ENCODE assay signal across 8 mouse cellular contexts in the genomic region with DNA sequence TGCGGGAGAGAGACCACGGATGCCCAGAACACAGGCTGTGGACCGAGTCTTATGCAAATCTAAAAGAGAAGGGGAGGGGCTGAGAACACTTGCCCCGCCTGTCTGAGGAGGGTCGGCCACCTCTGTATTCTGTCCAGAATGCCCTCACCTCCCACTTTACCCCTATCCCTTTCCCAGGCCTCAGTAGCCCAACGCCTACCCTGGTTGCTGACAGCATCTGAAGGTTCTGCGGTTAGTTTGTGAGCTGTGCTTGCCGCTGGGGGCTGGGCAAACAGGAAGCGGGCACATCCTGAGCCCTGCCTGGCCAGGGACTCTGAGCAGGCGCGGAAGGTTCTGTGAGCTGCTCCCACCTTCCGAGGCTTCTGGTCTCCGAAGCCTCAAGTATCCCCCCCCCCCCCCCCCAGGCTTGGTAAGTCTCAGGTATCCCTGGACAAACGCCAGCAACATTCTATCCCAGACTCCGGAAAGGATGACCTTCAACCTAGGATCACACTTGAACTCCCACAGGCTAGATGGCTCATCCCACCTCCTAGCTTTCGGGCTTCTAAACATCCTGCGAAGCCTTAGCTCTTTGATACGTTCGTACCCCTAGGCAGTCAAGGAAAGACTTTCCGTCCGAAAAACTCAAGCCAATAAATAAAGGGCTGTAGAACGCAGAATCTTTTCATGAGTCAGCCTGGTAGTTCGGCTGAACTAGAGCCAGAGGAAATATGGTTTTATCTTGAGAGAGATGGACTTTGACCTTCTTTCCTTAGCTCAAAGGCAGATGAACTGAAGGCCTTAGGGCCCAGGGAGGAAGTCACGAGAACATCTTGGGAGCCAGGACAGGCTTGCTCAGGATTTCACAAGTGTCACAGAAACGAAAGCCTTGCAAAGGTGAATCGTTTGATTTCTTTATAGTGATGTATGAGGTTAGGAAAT. TPM values are rescaled to one million over a fixed set of nuclear protein-coding genes. Genes with fewer than 3 reads are reported as not detected.
DNase-seq lines count a peak whose midpoint lies in the region; ATAC-seq and TF ChIP-seq lines count a peak whose summit lies in the region.

No protein-coding gene starts in this region.

- H3K9me3 ChIP-seq in neural tube, embryonic 12.5 days, result no peaks in the 10 kb centered on the region
- H3K9me3 ChIP-seq in heart, embryonic 14.5 days (ENCODE audit: control insufficient read depth, low read length), result no peaks in the 10 kb centered on the region
- no peaks in the 10 kb centered on the region for H3K9me3 ChIP-seq in limb, embryonic 11.5 days (ENCODE audit: control insufficient read depth, low read length)
- no peaks in the 10 kb centered on the region for H3K9me3 ChIP-seq in midbrain, embryonic 13.5 days

- ATAC-seq in neural tube, embryonic 12.5 days (ENCODE audit: low FRiP score, low read depth), result no peak
- no peak for ATAC-seq in heart, embryonic 14.5 days (ENCODE audit: insufficient number of reproducible peaks, insufficient read depth, low FRiP score, low read depth)
- no peak for ATAC-seq in limb, embryonic 11.5 days (ENCODE audit: insufficient number of reproducible peaks, low FRiP score, low TSS enrichment, low read depth)
- ATAC-seq in midbrain, embryonic 13.5 days, result peak; percentile 34; the same call in 1 of the 2 replicates

- no peak overlapping the region for H3K4me3 ChIP-seq in neural tube, embryonic 12.5 days
- H3K4me3 ChIP-seq in heart, embryonic 14.5 days (ENCODE audit: control insufficient read depth in 1 of 2, insufficient read depth in 1 of 2, low read depth in 1 of 2, low read length in 2 of 2), result peak overlapping the region; percentile 20 to 42; a peak in 3 of 4 replicates
- H3K4me3 ChIP-seq in limb, embryonic 11.5 days (ENCODE audit: low read depth, low read length), result no peak overlapping the region
- no peak overlapping the region for H3K4me3 ChIP-seq in midbrain, embryonic 13.5 days (replicated peaks)
- no peak overlapping the region for H3K4me3 ChIP-seq in left cerebral cortex, adult 2 months

- 59% methylated on average over 26 of the region's 26 CpGs for WGBS in neural tube, embryonic 12.5 days
- WGBS in heart, embryonic 14.5 days, result 52% methylated on average over 26 of the region's 26 CpGs
- WGBS in limb, embryonic 11.5 days, result 60% methylated on average over 22 of the region's 26 CpGs
- 63% methylated on average over 26 of the region's 26 CpGs for WGBS in midbrain, embryonic 13.5 days

- H3K36me3 ChIP-seq in neural tube, embryonic 12.5 days, result no peaks in the 10 kb centered on the region
- H3K36me3 ChIP-seq in heart, embryonic 14.5 days (ENCODE audit: control insufficient read depth, insufficient read depth, low read length), result no peaks in the 10 kb centered on the region
- H3K36me3 ChIP-seq in limb, embryonic 11.5 days (ENCODE audit: control insufficient read depth, insufficient read depth, low read length), result no peaks in the 10 kb centered on the region
- no peaks in the 10 kb centered on the region for H3K36me3 ChIP-seq in midbrain, embryonic 13.5 days

- intact Hi-C loops in left cerebral cortex, adult 2 months (cut with DNase I), result no loop called here

- no peaks in the 10 kb centered on the region for H3K4me1 ChIP-seq in neural tube, embryonic 12.5 days
- peaks cover 0 to 3% of the 10 kb centered on the region in 2 experiments; a peak in 2 of 4 replicates for H3K4me1 ChIP-seq in heart, embryonic 14.5 days (ENCODE audit: control insufficient read depth in 2 of 2, insufficient read depth in 2 of 2, low read length in 2 of 2)
- peaks cover 3% of the 10 kb centered on the region; the same call in 1 of the 2 replicates for H3K4me1 ChIP-seq in limb, embryonic 11.5 days (ENCODE audit: control insufficient read depth, insufficient read depth, low read length)
- 0 out of 2 replicates have a peak, but pooled peaks cover 6% of the 10 kb centered on the region for H3K4me1 ChIP-seq in midbrain, embryonic 13.5 days (replicated peaks)

- no peak overlapping the region for H3K27ac ChIP-seq in neural tube, embryonic 12.5 days
- H3K27ac ChIP-seq in heart, embryonic 14.5 days (replicated peaks in 1 of 2; ENCODE audit: control insufficient read depth in 1 of 2, insufficient read depth in 1 of 2, low read depth in 2 of 2, low read length in 2 of 2), result no peak overlapping the region
- H3K27ac ChIP-seq in limb, embryonic 11.5 days (replicated peaks; ENCODE audit: low read depth, low read length), result no peak overlapping the region
- no peak overlapping the region for H3K27ac ChIP-seq in midbrain, embryonic 13.5 days
- no peak overlapping the region for H3K27ac ChIP-seq in left cerebral cortex, adult 2 months

- no peak overlapping the region for H3K9ac ChIP-seq in neural tube, embryonic 12.5 days
- no peak overlapping the region for H3K9ac ChIP-seq in heart, embryonic 14.5 days (ENCODE audit: low read length)
- no peak overlapping the region for H3K9ac ChIP-seq in limb, embryonic 11.5 days (ENCODE audit: low read length)
- H3K9ac ChIP-seq in midbrain, embryonic 13.5 days (replicated peaks), result no peak overlapping the region

- no peaks in the 10 kb centered on the region for H3K27me3 ChIP-seq in neural tube, embryonic 12.5 days (replicated peaks)
- H3K27me3 ChIP-seq in heart, embryonic 14.5 days (ENCODE audit: control insufficient read depth, insufficient read depth, low read length), result no peaks in the 10 kb centered on the region; the same call in 1 of the 2 replicates
- H3K27me3 ChIP-seq in limb, embryonic 11.5 days (ENCODE audit: control insufficient read depth, insufficient read depth, low read length), result no peaks in the 10 kb centered on the region
- H3K27me3 ChIP-seq in midbrain, embryonic 13.5 days, result no peaks in the 10 kb centered on the region

- no peak for DNase-seq in neural tube, embryonic 10.5 days (ENCODE audit: extremely low spot score, low spot score)
- DNase-seq in limb, embryonic 11.5 days (ENCODE audit: low spot score), result peak; percentile 21
- DNase-seq in yolk sac, embryonic 10.5 days (ENCODE audit: low spot score), result peak; percentile 69
- no peak for DNase-seq in right cerebral cortex, adult 2 months (ENCODE audit: low spot score in 2 of 2)
- no peak for DNase-seq in left cerebral cortex, adult 2 months (ENCODE audit: extremely low spot score in 1 of 2, low spot score in 2 of 2)

- H3K4me2 ChIP-seq in neural tube, embryonic 12.5 days (replicated peaks), result peak overlapping the region; percentile 31; the same call in 1 of the 2 replicates
- peak overlapping the region; percentile 53 for H3K4me2 ChIP-seq in heart, embryonic 14.5 days (ENCODE audit: low read length)
- peak overlapping the region; percentile 15; the same call in 1 of the 2 replicates for H3K4me2 ChIP-seq in limb, embryonic 11.5 days (ENCODE audit: low read depth, severe bottlenecking)
- no peak overlapping the region for H3K4me2 ChIP-seq in midbrain, embryonic 13.5 days (replicated peaks)

- TF ChIP-seq CTCF in left cerebral cortex, adult 2 months (IDR thresholded peaks at IDR 0.05), result no peak

RNA-seq across cellular contexts. Expression of gene Sash3, which starts 2.6 kb away (rescaled TPM):
- 1.5 and 1.6 TPM in 2 replicates for polyA plus RNA-seq in neural tube, embryonic 12.5 days (2016; fragmentation: Nextera tagmentation; extraction: Ambion mirVana)
- polyA plus RNA-seq in heart, embryonic 14.5 days (2014; fragmentation: Nextera tagmentation; extraction: Ambion mirVana), result 1.2 and 1.6 TPM in 2 replicates
- polyA plus RNA-seq in limb, embryonic 11.5 days (2014; fragmentation: Nextera tagmentation; extraction: Ambion mirVana), result 1.3 and 1.5 TPM in 2 replicates
- 0.85 and 0.93 TPM in 2 replicates for polyA plus RNA-seq in midbrain, embryonic 13.5 days (2015; fragmentation: Nextera tagmentation; extraction: Ambion mirVana)
- total RNA-seq in left cerebral cortex, adult 2 months (2021), result 1 to 10 TPM; 1.1 to 1.3 TPM

RNA-seq across cellular contexts. Expression of gene Xpnpep2, which starts 35.1 kb away (rescaled TPM):
- 0.79 and 0.82 TPM in 2 replicates for polyA plus RNA-seq in neural tube, embryonic 12.5 days (2016; fragmentation: Nextera tagmentation; extraction: Ambion mirVana)
- polyA plus RNA-seq in heart, embryonic 14.5 days (2014; fragmentation: Nextera tagmentation; extraction: Ambion mirVana), result 0.47 and 0.72 TPM in 2 replicates
- polyA plus RNA-seq in limb, embryonic 11.5 days (2014; fragmentation: Nextera tagmentation; extraction: Ambion mirVana), result 1.6 and 1.8 TPM in 2 replicates
- 0.93 and 1.3 TPM in 2 replicates for polyA plus RNA-seq in midbrain, embryonic 13.5 days (2015; fragmentation: Nextera tagmentation; extraction: Ambion mirVana)
- total RNA-seq in left cerebral cortex, adult 2 months (2021), result under 1 TPM; 0.18 to 0.79 TPM

Comparison
In these comparisons a context has a peak if more than half of its experiments do, and no peak if none do; other contexts are left out.
1. H3K4me3 ChIP-seq: peak in heart, embryonic 14.5 days (2 of 2); none in neural tube, embryonic 12.5 days (single experiment), limb, embryonic 11.5 days (single experiment), midbrain, embryonic 13.5 days (single experiment) and left cerebral cortex, adult 2 months (single experiment).
2. DNase-seq: peak in limb, embryonic 11.5 days (single experiment) and yolk sac, embryonic 10.5 days (single experiment); none in neural tube, embryonic 10.5 days (single experiment), right cerebral cortex, adult 2 months (0 of 2) and left cerebral cortex, adult 2 months (0 of 2).